Mouse (Mus musculus): ENCODE results near the gene Asic2. TPM values are rescaled to one million over a fixed set of nuclear protein-coding genes. Genes with fewer than 3 reads are reported as not detected.

The Asic2 gene
- polyA plus RNA-seq, 1 experiment = 39.7 TPM

GRCm38 (mm10) chr11:80858065-80858464 lies 1110.2 kb downstream of the Asic2 start, which contains the start of gene Spaca3:
Gene Spaca3 (plus strand): TSS chr11:80858365.
- Histone ChIP-seq H3K27me3 (ENCODE audit: control insufficient read depth, insufficient read depth, low read length) (no peaks in the 10 kb centered on the region), H3K4me1 (ENCODE audit: control insufficient read depth, insufficient read depth, low read length) (no peaks in the 10 kb centered on the region), H3K27ac (ENCODE audit: insufficient read depth, low read length) (no peak within 1 kb of the TSS), H3K4me3 (replicated peaks; ENCODE audit: insufficient read depth, low read depth, low read length) (no peak within 1 kb of the TSS)
- DNase-seq = no peak
- no peak for TF ChIP-seq POLR2A (IDR thresholded peaks at IDR 0.05; ENCODE audit: borderline replicate concordance, insufficient read depth, low read length)
- no peak for TF ChIP-seq CTCF (IDR thresholded peaks at IDR 0.05; ENCODE audit: borderline replicate concordance, insufficient read depth, low read depth, low read length)
- WGBS = 50% methylated on average over 10 of the region's 10 CpGs

GRCm38 (mm10) chr11:80856827-80857226 lies 1111.4 kb downstream of the Asic2 start:
- Histone ChIP-seq H3K27me3 (ENCODE audit: control insufficient read depth, insufficient read depth, low read length) (no peaks in the 10 kb centered on the region; the same call in 1 of the 2 replicates), H3K4me1 (ENCODE audit: control insufficient read depth, insufficient read depth, low read length) (no peaks in the 10 kb centered on the region), H3K27ac (ENCODE audit: insufficient read depth, low read length) (no peak overlapping the region), H3K4me3 (replicated peaks; ENCODE audit: insufficient read depth, low read depth, low read length) (no peak overlapping the region)
- no peak for DNase-seq
- 97% methylated on average over 2 of the region's 2 CpGs for whole genome bisulfite sequencing
- no peak for TF ChIP-seq CTCF (IDR thresholded peaks at IDR 0.05; ENCODE audit: borderline replicate concordance, insufficient read depth, low read depth, low read length)

- Histone ChIP-seq H3K27me3 (ENCODE audit: control insufficient read depth, insufficient read depth, low read length) (no peaks in the 10 kb centered on the region; the same call in 1 of the 2 replicates), H3K4me3 (replicated peaks; ENCODE audit: insufficient read depth, low read depth, low read length) (no peak overlapping the region), H3K4me1 (ENCODE audit: control insufficient read depth, insufficient read depth, low read length) (no peaks in the 10 kb centered on the region), H3K27ac (ENCODE audit: insufficient read depth, low read length) (no peak overlapping the region)
- no peak for DNase-seq
- TF ChIP-seq CTCF (IDR thresholded peaks at IDR 0.05; ENCODE audit: borderline replicate concordance, insufficient read depth, low read depth, low read length) = no peak
- no peak for TF ChIP-seq POLR2A (IDR thresholded peaks at IDR 0.05; ENCODE audit: borderline replicate concordance, insufficient read depth, low read length)
- WGBS = 74% methylated on average over 7 of the region's 7 CpGs
Observed at GRCm38 (mm10) chr11:80854908-80855307, 1113.3 kb downstream of the Asic2 start.

GRCm38 (mm10) chr11:80854430-80854829 lies 1113.8 kb downstream of the Asic2 start:
- no peak overlapping the region for H3K4me3 ChIP-seq (replicated peaks; ENCODE audit: insufficient read depth, low read depth, low read length)
- H3K27ac ChIP-seq (ENCODE audit: insufficient read depth, low read length) = no peak overlapping the region
- no peak for DNase-seq
- H3K4me1 ChIP-seq (ENCODE audit: control insufficient read depth, insufficient read depth, low read length) = no peaks in the 10 kb centered on the region
- TF ChIP-seq CTCF (IDR thresholded peaks at IDR 0.05; ENCODE audit: borderline replicate concordance, insufficient read depth, low read depth, low read length) = no peak
- no peak for TF ChIP-seq POLR2A (IDR thresholded peaks at IDR 0.05; ENCODE audit: borderline replicate concordance, insufficient read depth, low read length)
- H3K27me3 ChIP-seq (ENCODE audit: control insufficient read depth, insufficient read depth, low read length) = no peaks in the 10 kb centered on the region; the same call in 1 of the 2 replicates
- 90% methylated on average over 11 of the region's 11 CpGs for WGBS

- WGBS = 53% methylated on average over 3 of the region's 3 CpGs
- no peak for TF ChIP-seq POLR2A (IDR thresholded peaks at IDR 0.05; ENCODE audit: borderline replicate concordance, insufficient read depth, low read length)
- no peak for TF ChIP-seq CTCF (IDR thresholded peaks at IDR 0.05; ENCODE audit: borderline replicate concordance, insufficient read depth, low read depth, low read length)
- H3K27ac ChIP-seq (ENCODE audit: insufficient read depth, low read length) = no peak overlapping the region
- H3K4me3 ChIP-seq (replicated peaks; ENCODE audit: insufficient read depth, low read depth, low read length) = no peak overlapping the region
- DNase-seq = no peak
- no peaks in the 10 kb centered on the region; the same call in 1 of the 2 replicates for H3K27me3 ChIP-seq (ENCODE audit: control insufficient read depth, insufficient read depth, low read length)
- H3K4me1 ChIP-seq (ENCODE audit: control insufficient read depth, insufficient read depth, low read length) = no peaks in the 10 kb centered on the region
Observed at GRCm38 (mm10) chr11:80853014-80853413, 1115.2 kb downstream of the Asic2 start.

GRCm38 (mm10) chr11:80851859-80852258 lies 1116.4 kb downstream of the Asic2 start:
- no peaks in the 10 kb centered on the region for H3K4me1 ChIP-seq (ENCODE audit: control insufficient read depth, insufficient read depth, low read length)
- no peaks in the 10 kb centered on the region; the same call in 1 of the 2 replicates for H3K27me3 ChIP-seq (ENCODE audit: control insufficient read depth, insufficient read depth, low read length)
- no peak for DNase-seq
- peak; percentile 27; the same call in 1 of the 2 replicates for TF ChIP-seq CTCF (IDR thresholded peaks at IDR 0.05; ENCODE audit: borderline replicate concordance, insufficient read depth, low read depth, low read length)
- no peak for TF ChIP-seq POLR2A (IDR thresholded peaks at IDR 0.05; ENCODE audit: borderline replicate concordance, insufficient read depth, low read length)
- H3K27ac ChIP-seq (ENCODE audit: insufficient read depth, low read length) = no peak overlapping the region
- WGBS = 51% methylated on average over 5 of the region's 5 CpGs
- H3K4me3 ChIP-seq (replicated peaks; ENCODE audit: insufficient read depth, low read depth, low read length) = no peak overlapping the region

- no peaks in the 10 kb centered on the region for H3K4me1 ChIP-seq (ENCODE audit: control insufficient read depth, insufficient read depth, low read length)
- WGBS = 62% methylated on average over 5 of the region's 5 CpGs
- DNase-seq = no peak
- H3K27me3 ChIP-seq (ENCODE audit: control insufficient read depth, insufficient read depth, low read length) = no peaks in the 10 kb centered on the region; the same call in 1 of the 2 replicates
- no peak overlapping the region for H3K27ac ChIP-seq (ENCODE audit: insufficient read depth, low read length)
- TF ChIP-seq CTCF (IDR thresholded peaks at IDR 0.05; ENCODE audit: borderline replicate concordance, insufficient read depth, low read depth, low read length) = no peak
- no peak for TF ChIP-seq POLR2A (IDR thresholded peaks at IDR 0.05; ENCODE audit: borderline replicate concordance, insufficient read depth, low read length)
- H3K4me3 ChIP-seq (replicated peaks; ENCODE audit: insufficient read depth, low read depth, low read length) = no peak overlapping the region
Observed at GRCm38 (mm10) chr11:80848131-80848530, 1120.1 kb downstream of the Asic2 start.

GRCm38 (mm10) chr11:80846115-80846514 lies 1122.1 kb downstream of the Asic2 start:
- WGBS = 66% methylated on average over 3 of the region's 3 CpGs
- no peaks in the 10 kb centered on the region for H3K4me1 ChIP-seq (ENCODE audit: control insufficient read depth, insufficient read depth, low read length)
- no peak for TF ChIP-seq CTCF (IDR thresholded peaks at IDR 0.05; ENCODE audit: borderline replicate concordance, insufficient read depth, low read depth, low read length)
- TF ChIP-seq POLR2A (IDR thresholded peaks at IDR 0.05; ENCODE audit: borderline replicate concordance, insufficient read depth, low read length) = no peak

More at GRCm38 (mm10) chr11:80846115-80846514, 1122.1 kb downstream of the Asic2 start:
- no peak for DNase-seq
- Histone ChIP-seq H3K27me3 (ENCODE audit: control insufficient read depth, insufficient read depth, low read length) (no peaks in the 10 kb centered on the region), H3K27ac (ENCODE audit: insufficient read depth, low read length) (no peak overlapping the region), H3K4me3 (replicated peaks; ENCODE audit: insufficient read depth, low read depth, low read length) (no peak overlapping the region)
